Mouse (Mus musculus) colon, adult 2 months (tissue): ENCODE measurements around the gene Cd22. TPM values are rescaled to one million over a fixed set of nuclear protein-coding genes. Genes with fewer than 3 reads are reported as not detected.

Experiments used
- polyA plus RNA-seq: library from polyadenylated mRNA; depleted of rRNA; stranded (reverse); fragments of >200 nt; gene quantifications from 2 replicates; pipeline ENCODE4 v1.2.3, GENCODE M21; 2012; rRNA removed

The Cd22 gene
- 3.6 and 5.0 TPM in 2 replicates for polyA plus RNA-seq

DNA sequence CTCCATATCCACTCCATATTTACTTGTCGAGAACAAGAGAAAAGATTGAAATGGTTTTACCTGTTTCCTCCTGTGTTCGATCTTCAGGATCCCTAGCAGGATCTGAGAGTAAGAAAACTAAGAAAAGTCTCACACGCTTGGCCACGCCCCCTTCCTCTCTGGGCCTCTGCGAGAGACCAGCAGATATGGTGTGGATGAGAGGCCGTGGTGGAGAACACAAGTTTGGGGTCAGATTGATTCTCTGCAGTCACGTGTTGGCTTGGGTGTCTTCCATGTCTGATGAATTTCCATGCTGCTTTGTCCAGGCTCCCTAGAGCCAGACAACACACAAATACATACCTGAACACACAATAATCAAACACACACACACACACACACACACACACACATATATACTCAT lies at the start of gene Cd22:
Gene Cd22, minus strand, starts transcription at position 167 of the 400 bp plus-strand sequence.

DNA sequence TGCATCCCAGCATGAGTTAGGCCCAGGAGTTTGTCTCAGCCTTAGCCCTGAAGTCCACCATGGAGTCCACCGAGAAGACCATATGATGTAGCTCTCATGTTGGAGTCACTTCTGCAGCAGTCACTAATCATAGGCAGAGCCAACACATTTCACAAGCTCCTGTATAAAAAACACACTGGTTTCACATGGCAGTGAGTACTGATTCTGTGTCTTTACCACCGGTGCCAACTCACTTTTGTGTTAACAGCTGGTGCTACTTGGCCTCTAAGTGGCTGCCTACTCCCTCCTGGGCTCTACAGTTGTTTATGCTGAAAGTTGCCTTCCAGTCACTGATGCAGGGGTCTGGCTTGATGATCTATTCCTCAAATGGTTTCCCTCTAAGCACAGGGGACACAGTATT lies 44.4 kb upstream of the Cd22 start, which contains the start of gene Hamp2:
Gene Hamp2, minus strand, starts transcription at position 101 of the 400 bp plus-strand sequence.

DNA sequence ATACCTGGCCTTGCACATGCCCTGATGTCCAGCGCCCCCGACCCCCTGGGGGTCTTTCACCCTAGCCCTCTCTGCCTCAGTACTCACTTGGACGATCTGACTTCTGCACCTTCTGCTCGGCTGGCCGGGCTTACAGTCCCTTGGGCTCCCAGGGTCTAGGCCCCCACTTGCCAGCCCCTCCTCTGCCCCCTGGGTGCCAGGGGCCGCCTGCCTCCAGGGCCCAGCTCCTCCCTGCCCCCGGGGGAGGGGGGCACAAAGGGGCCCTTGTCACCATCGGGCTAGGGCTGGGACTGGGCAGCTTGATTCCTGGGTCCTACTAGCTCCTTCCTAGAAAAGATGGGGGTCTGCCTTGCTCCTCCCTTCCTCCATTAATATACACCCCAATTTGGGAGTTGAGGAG lies 34.6 kb upstream of the Cd22 start, which contains the start of gene Mag:
Gene Mag, minus strand, starts transcription at position 142 of the 400 bp plus-strand sequence.

DNA sequence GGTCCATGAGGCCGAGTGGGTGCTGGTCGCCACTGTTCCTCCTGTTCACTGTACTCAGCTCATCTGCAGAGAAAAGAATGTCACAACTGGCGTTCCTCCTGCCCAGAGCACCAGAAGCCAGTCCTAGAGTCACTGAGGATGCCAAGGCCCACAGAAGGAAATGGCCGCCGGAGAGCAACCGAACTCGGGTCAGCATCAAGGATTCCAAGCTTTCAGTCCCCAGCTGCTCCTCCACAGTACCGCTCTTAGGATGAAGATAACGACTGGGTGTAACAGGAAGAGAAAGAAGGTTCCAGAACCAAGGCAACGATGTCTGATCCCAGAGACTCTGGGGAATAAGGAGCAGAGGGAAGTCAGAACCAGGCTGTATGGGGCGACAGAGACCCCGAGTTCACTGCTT lies 18.7 kb downstream of the Cd22 start, which contains the start of gene Ffar1:
Gene Ffar1, minus strand, starts transcription at position 101 of the 400 bp plus-strand sequence.

DNA sequence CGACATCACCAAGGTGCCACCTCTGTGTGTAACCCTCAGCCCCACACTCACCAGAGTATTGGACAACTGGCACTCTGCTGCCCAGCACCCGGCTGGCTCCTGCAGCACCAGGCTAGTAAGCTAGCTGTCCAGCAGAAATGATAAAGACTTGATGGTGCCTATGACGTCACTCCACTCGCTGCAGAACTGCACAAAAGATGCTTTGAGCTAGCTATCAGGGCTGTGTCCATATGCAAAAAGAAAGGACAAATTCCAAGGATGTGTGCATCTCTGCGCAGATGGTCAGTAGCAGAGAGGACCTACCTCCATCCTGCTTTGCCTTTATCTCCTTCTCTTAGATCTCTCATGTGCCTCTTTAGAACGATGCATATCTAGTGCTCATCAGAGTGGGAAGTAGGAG lies 24.1 kb downstream of the Cd22 start, which contains the start of gene Ffar3:
Gene Ffar3, minus strand, starts transcription at position 101 of the 400 bp plus-strand sequence.

DNA sequence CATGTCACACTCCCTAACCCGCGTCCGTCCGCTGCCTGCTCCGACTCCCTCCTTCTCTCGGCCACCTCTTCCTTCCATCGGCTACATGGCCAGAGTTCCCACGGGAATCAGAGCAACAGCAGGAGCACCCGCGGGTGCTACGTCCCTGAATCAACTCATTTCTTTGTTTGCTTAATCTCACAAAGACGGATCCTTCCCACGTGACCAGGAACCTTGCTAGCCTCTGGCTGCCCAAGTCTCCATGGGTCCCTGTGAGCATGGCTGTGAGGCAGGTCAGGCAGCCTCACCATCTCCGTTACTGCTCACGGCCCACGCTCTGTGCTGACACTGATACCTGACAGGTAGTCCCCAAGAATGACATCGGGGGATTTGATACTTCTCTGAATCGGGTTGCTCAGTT lies 56.5 kb downstream of the Cd22 start, which contains the start of gene Ffar2:
Gene Ffar2, minus strand, starts transcription at position 101 of the 400 bp plus-strand sequence.

Other genes with a start within 250 kb of the Cd22 start
- gene Etv2, start 244.5 kb downstream of the Cd22 start, polyA plus RNA-seq = not detected in 2 replicates
- gene Rbm42, start 230.0 kb downstream of the Cd22 start, polyA plus RNA-seq = 82.7 and 93.1 TPM in 2 replicates
- gene Haus5, start 215.3 kb downstream of the Cd22 start, polyA plus RNA-seq = 7.2 and 8.7 TPM in 2 replicates
- not detected in 2 replicates for gene Pmis2, start 208.7 kb downstream of the Cd22 start, polyA plus RNA-seq
- gene 2200002J24Rik, start 181.4 kb downstream of the Cd22 start, polyA plus RNA-seq = 0.91 and 1.2 TPM in 2 replicates
- gene Atp4a, start 168.1 kb downstream of the Cd22 start, polyA plus RNA-seq = 0.51 and 0.90 TPM in 2 replicates
- 158 and 172 TPM in 2 replicates for gene Tmem147, start 150.8 kb downstream of the Cd22 start, polyA plus RNA-seq
- not detected in 2 replicates for gene Gapdhs, start 136.7 kb downstream of the Cd22 start, polyA plus RNA-seq
- 1.2 and 1.8 TPM in 2 replicates for gene Sbsn, start 128.9 kb downstream of the Cd22 start, polyA plus RNA-seq
- gene Dmkn, start 116.6 kb downstream of the Cd22 start, polyA plus RNA-seq = 3.6 and 5.1 TPM in 2 replicates
- gene Krtdap, start 92.4 kb downstream of the Cd22 start, polyA plus RNA-seq = not detected in 2 replicates
- gene Ffar2, start 56.6 kb downstream of the Cd22 start, polyA plus RNA-seq = 65.9 and 69.4 TPM in 2 replicates
- 1.6 and 3.7 TPM in 2 replicates for gene Ffar3, start 24.2 kb downstream of the Cd22 start, polyA plus RNA-seq
- 0.62 and 0.66 TPM in 2 replicates for gene Ffar1, start 18.8 kb downstream of the Cd22 start, polyA plus RNA-seq
- gene Mag, start 34.5 kb upstream of the Cd22 start, polyA plus RNA-seq = 0.63 and 0.67 TPM in 2 replicates
- gene Hamp2, start 44.3 kb upstream of the Cd22 start, polyA plus RNA-seq = 1.2 and 15.5 TPM in 2 replicates
- 0.73 and 1.2 TPM in 2 replicates for gene Hamp, start 63.7 kb upstream of the Cd22 start, polyA plus RNA-seq
- 131 and 151 TPM in 2 replicates for gene Usf2, start 76.5 kb upstream of the Cd22 start, polyA plus RNA-seq
- 312 and 358 TPM in 2 replicates for gene Lsr, start 93.1 kb upstream of the Cd22 start, polyA plus RNA-seq
- 4.6 and 5.6 TPM in 2 replicates for gene Fam187b, start 93.4 kb upstream of the Cd22 start, polyA plus RNA-seq
- gene Fxyd5, start 162.1 kb upstream of the Cd22 start, polyA plus RNA-seq = 40.4 and 41.9 TPM in 2 replicates
- 6.2 and 7.2 TPM in 2 replicates for gene Fxyd7, start 171.1 kb upstream of the Cd22 start, polyA plus RNA-seq
- 192 and 199 TPM in 2 replicates for gene Fxyd1, start 176.9 kb upstream of the Cd22 start, polyA plus RNA-seq
- 10.7 and 11.0 TPM in 2 replicates for gene Lgi4, start 179.0 kb upstream of the Cd22 start, polyA plus RNA-seq
- 95.3 and 98.5 TPM in 2 replicates for gene Fxyd3, start 196.4 kb upstream of the Cd22 start, polyA plus RNA-seq
- gene Hpn, start 234.9 kb upstream of the Cd22 start, polyA plus RNA-seq = 27.3 and 27.8 TPM in 2 replicates
- gene Scn1b, start 246.7 kb upstream of the Cd22 start, polyA plus RNA-seq = 36.5 and 37.2 TPM in 2 replicates